Mouse (Mus musculus): ENCODE results near the gene Gm20812.
"Not testable (repeated sequence)": the region's sequence is repeated elsewhere in the genome, so short reads cannot be mapped to it uniquely, and the experiment has no call there.

Gm20812 gene

DNA sequence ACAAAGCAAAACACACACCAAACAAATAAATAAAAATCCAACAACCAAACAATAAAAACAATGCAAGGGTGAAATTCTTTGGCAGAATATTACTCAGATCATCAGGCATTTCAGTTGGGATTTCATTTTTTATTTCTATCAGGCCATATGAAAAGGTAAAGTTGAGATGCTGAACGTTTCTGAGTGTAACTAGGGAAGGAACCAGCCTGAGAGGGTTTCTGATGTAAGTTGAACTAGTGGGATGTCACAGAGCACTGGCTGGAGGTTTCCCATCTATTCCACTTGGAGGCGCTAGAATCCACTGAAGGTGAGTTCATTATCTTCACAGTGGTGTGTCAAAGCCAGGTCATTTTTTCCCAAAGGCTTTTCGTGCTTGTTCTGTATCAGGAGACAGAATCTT is at the start of gene Gm20812:
TSS of gene Gm20812 (plus strand) at position 301 of the 400 bp plus-strand sequence.
- in situ Hi-C loops (cut with MboI; ENCODE audit: unreplicated experiment in 2 of 2), result not testable (repeated sequence)
